Mouse (Mus musculus): ENCODE measurements around the gene Vmn1r65.
"Not testable (repeated sequence)": the region's sequence is repeated elsewhere in the genome, so short reads cannot be mapped to it uniquely, and the experiment has no call there.

Gene Vmn1r65

DNA sequence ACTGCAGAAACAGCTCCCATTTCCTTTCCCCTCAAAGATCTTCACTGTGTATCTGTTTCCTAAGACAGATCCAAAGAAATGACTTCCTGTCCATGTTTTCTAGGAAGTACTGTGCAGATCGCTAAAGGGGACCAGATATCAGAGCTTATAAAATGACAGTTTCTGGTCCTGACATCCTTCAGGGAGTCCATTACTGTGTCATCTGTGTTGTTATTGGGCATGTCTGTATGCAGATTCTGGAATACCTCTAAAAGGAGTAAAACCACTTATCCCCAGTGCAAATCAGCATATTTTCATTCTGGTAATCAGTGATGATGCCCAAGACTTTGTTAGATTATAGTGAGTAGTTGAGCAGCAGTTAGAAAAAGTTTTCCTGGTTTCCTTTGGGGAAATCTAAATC is at the start of gene Vmn1r65:
TSS of gene Vmn1r65 (minus strand) at position 101 of the 400 bp plus-strand sequence.
- no peak for DNase-seq

DNA sequence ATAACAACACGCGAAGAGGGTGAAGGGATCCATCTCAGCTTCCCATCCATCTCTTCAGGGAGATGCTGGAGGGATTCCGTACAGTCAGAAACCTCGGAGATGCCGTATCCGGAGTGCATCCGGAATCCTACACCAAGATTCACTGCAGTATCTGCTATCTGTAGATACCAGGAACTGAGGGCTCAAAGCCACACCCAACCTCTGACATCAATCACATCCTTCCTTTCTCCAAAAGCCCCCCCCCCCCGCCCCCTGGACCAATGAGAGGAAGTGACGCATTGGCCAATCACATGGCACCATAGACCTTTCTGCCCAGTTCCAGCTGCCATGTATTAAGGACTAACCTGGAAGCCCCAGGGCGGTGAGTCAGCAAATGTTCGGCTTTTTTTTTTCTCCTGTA is 34.1 kb upstream of the Vmn1r65 start, which contains the start of gene Nlrp4c:
TSS of gene Nlrp4c (plus strand) at position 301 of the 400 bp plus-strand sequence.
- no peak for DNase-seq

DNA sequence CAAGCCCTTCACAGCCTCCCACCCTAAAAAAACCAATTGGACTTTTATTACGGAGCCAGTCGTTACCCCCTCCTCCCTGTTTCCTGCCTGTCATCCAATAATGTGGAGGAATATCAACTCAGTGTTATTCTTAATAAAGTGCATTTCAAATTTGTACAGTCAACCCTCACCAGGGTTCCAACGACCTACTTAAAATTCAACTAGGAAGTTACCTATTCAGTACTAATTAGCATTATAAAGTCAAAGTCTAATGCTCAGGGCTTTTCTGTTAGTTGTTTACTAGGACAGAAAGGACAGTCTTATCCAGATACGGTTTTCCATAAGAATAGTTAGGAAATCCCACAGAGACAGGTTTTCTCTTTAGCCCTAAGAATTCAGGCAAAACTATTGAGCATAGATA is 28.4 kb downstream of the Vmn1r65 start:
- not testable (repeated sequence) for DNase-seq

DNA sequence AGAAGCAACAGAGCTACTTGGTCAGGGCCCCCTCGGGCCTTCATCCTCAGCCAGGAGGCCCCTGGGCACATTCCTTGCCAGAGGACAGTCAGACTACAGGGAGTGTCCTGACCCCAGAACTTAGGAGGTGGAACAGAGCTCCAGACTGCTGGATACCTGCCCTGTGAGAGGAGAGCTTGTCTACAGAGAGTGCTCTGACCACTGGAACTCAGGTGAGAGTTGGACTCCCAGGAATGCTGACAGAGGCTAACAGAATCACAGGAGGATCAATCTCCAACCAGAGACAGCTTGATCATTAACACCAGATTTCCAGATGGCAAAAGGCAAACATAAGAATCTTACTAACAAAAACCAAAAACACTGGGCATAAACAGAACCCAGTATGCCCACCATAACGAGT is 38.3 kb downstream of the Vmn1r65 start:
- DNase-seq, result not testable (repeated sequence)

All from thymus, postnatal 36 days (tissue).